Mouse (Mus musculus) right cerebral cortex, postnatal 36 days (tissue): ENCODE data around the gene Gadl1.

Experiments used
- DNase-seq, 2 experiments: peaks; one replicate each; pipeline ENCODE4 v3.0.0; 2022; ENCODE audit warnings: low spot score in 2 of 2, mixed read lengths in 1 of 2

The Gadl1 gene

GRCm38 (mm10) chr9:116087880-116088279 lies 178.6 kb downstream of the Gadl1 start:
- DNase-seq: peak in 1 of 2 experiments; percentile 39

- DNase-seq: no peak
These were observed 179.7 kb downstream of the Gadl1 start for GRCm38 (mm10) chr9:116088912-116089311.

GRCm38 (mm10) chr9:116090296-116090695 lies 181.0 kb downstream of the Gadl1 start:
- DNase-seq: no peak

- DNase-seq: no peak
These were observed 182.0 kb downstream of the Gadl1 start for GRCm38 (mm10) chr9:116091101-116091841.

GRCm38 (mm10) chr9:116091921-116092320 lies 182.7 kb downstream of the Gadl1 start:
- no peak for DNase-seq

GRCm38 (mm10) chr9:116098724-116099595 lies 189.7 kb downstream of the Gadl1 start:
- no peak for DNase-seq

- DNase-seq: no peak
These were observed 190.3 kb downstream of the Gadl1 start for GRCm38 (mm10) chr9:116099596-116099993.

GRCm38 (mm10) chr9:116100015-116100414 lies 190.8 kb downstream of the Gadl1 start:
- DNase-seq: no peak

GRCm38 (mm10) chr9:116101842-116102241 lies 192.6 kb downstream of the Gadl1 start:
- no peak for DNase-seq

GRCm38 (mm10) chr9:116104770-116105169 lies 195.5 kb downstream of the Gadl1 start:
- DNase-seq: no peak

GRCm38 (mm10) chr9:116108729-116109128 lies 199.5 kb downstream of the Gadl1 start:
- DNase-seq: no peak

- DNase-seq: no peak
These were observed 202.1 kb downstream of the Gadl1 start for GRCm38 (mm10) chr9:116111149-116111970.

GRCm38 (mm10) chr9:116114339-116114738 lies 205.1 kb downstream of the Gadl1 start:
- no peak for DNase-seq

GRCm38 (mm10) chr9:116115875-116116274 lies 206.6 kb downstream of the Gadl1 start:
- no peak for DNase-seq

GRCm38 (mm10) chr9:116118332-116118872 lies 209.1 kb downstream of the Gadl1 start:
- no peak for DNase-seq

- DNase-seq: no peak
These were observed 210.7 kb downstream of the Gadl1 start for GRCm38 (mm10) chr9:116119990-116120389.

- no peak for DNase-seq
These were observed 212.2 kb downstream of the Gadl1 start for GRCm38 (mm10) chr9:116121472-116121871.

- no peak for DNase-seq
These were observed 213.3 kb downstream of the Gadl1 start for GRCm38 (mm10) chr9:116122544-116122943.

GRCm38 (mm10) chr9:116122969-116123589 lies 213.8 kb downstream of the Gadl1 start:
- no peak for DNase-seq
